22 mouse cellular contexts compared by ENCODE assay signal in genomic region chr4:125203521-125203920, GRCm38 (mm10).
A peak's percentile ranks its signal among the peaks of the same experiment; 100 is the strongest.
DNase-seq lines count a peak whose midpoint lies in the region; ATAC-seq lines count a peak whose summit lies in the region.
"Had no signal": no experiment of that assay in that cellular context is flagged by ENCODE, and none has a peak within 500 bp of the region (broad histone marks: within the 10 kb centered on the region; RNA-seq: fewer than 3 reads in every experiment).

No protein-coding gene starts in this region.

- H3K4me3 ChIP-seq in megakaryocyte, embryonic 14.5 days (replicated peaks) = peak overlapping the region; percentile 18
- no peak overlapping the region for H3K4me3 ChIP-seq in forebrain, embryonic 14.5 days (ENCODE audit: low read depth, low read length)

- no peak overlapping the region for H3K4me2 ChIP-seq in forebrain, embryonic 14.5 days (ENCODE audit: low read length)

- no peaks in the 10 kb centered on the region; the same call in 1 of the 2 replicates for H3K4me1 ChIP-seq in megakaryocyte, embryonic 14.5 days
- peaks cover 4% of the 10 kb centered on the region; the same call in 1 of the 2 replicates for H3K4me1 ChIP-seq in forebrain, embryonic 14.5 days (ENCODE audit: control insufficient read depth, insufficient read depth, low read length)

- no peak overlapping the region for H3K27ac ChIP-seq in forebrain, embryonic 14.5 days (ENCODE audit: low read depth, low read length)

- H3K9ac ChIP-seq in forebrain, embryonic 14.5 days (ENCODE audit: low read length) = no peak overlapping the region

- H3K27me3 ChIP-seq in megakaryocyte, embryonic 14.5 days (replicated peaks) = peaks cover 77% of the 10 kb centered on the region
- H3K27me3 ChIP-seq in forebrain, embryonic 14.5 days (replicated peaks; ENCODE audit: control insufficient read depth, insufficient read depth, low read length) = no peaks in the 10 kb centered on the region; the same call in 1 of the 2 replicates

- H3K36me3 ChIP-seq in megakaryocyte, embryonic 14.5 days (replicated peaks; ENCODE audit: low read length) = no peaks in the 10 kb centered on the region
- H3K36me3 ChIP-seq in forebrain, embryonic 14.5 days (ENCODE audit: control insufficient read depth, insufficient read depth, low read length) = no peaks in the 10 kb centered on the region
- H3K36me3 ChIP-seq: G1E had no signal

- no peak for ATAC-seq in megakaryocyte, adult 5-6 weeks (ENCODE audit: poor library complexity, severe bottlenecking)
- no peak for ATAC-seq in forebrain, embryonic 14.5 days
- ATAC-seq: activated CD4-positive, CD25-positive, alpha-beta regulatory T cell, adult 4 months; CD4-positive, CD25-positive, alpha-beta regulatory T cell, adult 4 months; Patski had no signal

- WGBS in forebrain, embryonic 14.5 days = 88% methylated on average over 8 of the region's 8 CpGs

- DNase-seq in 416B (ENCODE audit: low read depth) = peak; percentile 92
- DNase-seq in ZHBTc4 (ENCODE audit: low read depth, low spot score) = peak; percentile 31
- DNase-seq in forebrain, embryonic 14.5 days (ENCODE audit: low spot score) = no peak
- no peak for DNase-seq in adrenal gland, postnatal 10 days
- DNase-seq: adrenal gland, adult 2 months; adrenal gland, adult 8-10 months; adrenal gland, postnatal 14 days; adrenal gland, postnatal 25 days; adrenal gland, postnatal 36 days; B cell, adult 2 months; cerebellum, adult 11 months; cerebellum, adult 11-12 months; cerebellum, adult 18-20 months; cerebellum, adult 2 months; cerebellum, adult 8-10 months; cerebellum, adult 9-10 months had no signal

- no peaks in the 10 kb centered on the region for H3K9me3 ChIP-seq in megakaryocyte, embryonic 14.5 days
- no peaks in the 10 kb centered on the region for H3K9me3 ChIP-seq in forebrain, embryonic 14.5 days (replicated peaks; ENCODE audit: control insufficient read depth, low read length)

Comparison
In these comparisons a context has a peak if more than half of its experiments do, and no peak if none do; other contexts are left out.
1. DNase-seq: peak in 416B (single experiment) and ZHBTc4 (single experiment); none in forebrain, embryonic 14.5 days (single experiment) and adrenal gland, postnatal 10 days (single experiment).